Mouse (Mus musculus) liver, adult 2 months (tissue): ENCODE data around the gene Wnt1. TPM values are rescaled to one million over a fixed set of nuclear protein-coding genes. Genes with fewer than 3 reads are reported as not detected.

ENCODE experiments used
- DNase-seq: peaks from one replicate; pipeline ENCODE4 v3.0.0-alpha.2; 2011; ENCODE audit warnings: low read depth, low spot score; ENCODE audit errors: extremely low read depth
- H3K27ac ChIP-seq: fragments of 200-500 bp; replicated peaks from 2 replicates; pipeline ENCODE4 v1.5.1; 2012; ENCODE audit warnings: low read depth, mild to moderate bottlenecking, control low read depth, inconsistent platforms, low read length; ENCODE audit not compliant: insufficient read depth
- H3K27me3 ChIP-seq: fragments of 200-500 bp; 2 replicates; pipeline ENCODE4 v1.6.1; 2012; ENCODE audit warnings: mild to moderate bottlenecking, moderate library complexity, low read length, inconsistent platforms; ENCODE audit not compliant: control insufficient read depth, insufficient read depth
- H3K36me3 ChIP-seq: fragments of 200-500 bp; 2 replicates; pipeline ENCODE4 v1.6.1; 2012; ENCODE audit warnings: low read length, inconsistent platforms; ENCODE audit not compliant: control insufficient read depth, insufficient read depth
- H3K4me1 ChIP-seq: fragments of 200-500 bp; 2 replicates; pipeline ENCODE4 v1.6.1; 2011; ENCODE audit warnings: low read length; ENCODE audit not compliant: control insufficient read depth, insufficient read depth
- H3K4me3 ChIP-seq: fragments of 200-500 bp; 2 replicates; pipeline ENCODE4 v1.5.1; 2011; ENCODE audit warnings: low read depth, mild to moderate bottlenecking, control low read depth, low read length, moderate library complexity; ENCODE audit not compliant: insufficient read depth
- H3K79me2 ChIP-seq: fragments of 200-500 bp; 2 replicates; pipeline ENCODE4 v1.6.1; 2012; ENCODE audit warnings: inconsistent platforms, mild to moderate bottlenecking, low read length, moderate library complexity; ENCODE audit not compliant: control insufficient read depth, insufficient read depth
- H3K9ac ChIP-seq: fragments of 200-500 bp; 2 replicates; pipeline ENCODE4 v1.6.1; 2012; ENCODE audit warnings: low read depth, mild to moderate bottlenecking, control low read depth, inconsistent platforms, low read length
- CTCF ChIP-seq: fragments of 200-500 bp; IDR thresholded peaks from 2 replicates; pipeline ENCODE4 v1.5.1; 2011; ENCODE audit warnings: low read depth, low read length, control low read depth
- POLR2A ChIP-seq: fragments of 200-500 bp; IDR thresholded peaks from 2 replicates; pipeline ENCODE4 v1.6.1; 2011; ENCODE audit warnings: low read length, control low read depth; ENCODE audit not compliant: insufficient read depth; ENCODE audit errors: extremely low read depth
- WGBS: fragments of 180-500 bp; shearing (Covaris S2); methylation state at CpG from one replicate; pipeline ENCODE4 v1.1.7; 2018; 5-methylcytosine and 5-hydroxymethylcytosine counted together
- polyA plus RNA-seq: library from polyadenylated mRNA; depleted of rRNA; stranded (reverse); fragments of >200 nt; gene quantifications from 2 replicates; pipeline ENCODE4 v1.2.3, GENCODE M21; 2012
- total RNA-seq: library from RNA; depleted of rRNA; stranded (reverse); fragments of >200 nt; gene quantifications from 2 replicates; pipeline ENCODE4 v1.2.3, GENCODE M21; 2014

The Wnt1 gene
- total and polyA plus RNA-seq, 2 experiments, result not detected

DNA sequence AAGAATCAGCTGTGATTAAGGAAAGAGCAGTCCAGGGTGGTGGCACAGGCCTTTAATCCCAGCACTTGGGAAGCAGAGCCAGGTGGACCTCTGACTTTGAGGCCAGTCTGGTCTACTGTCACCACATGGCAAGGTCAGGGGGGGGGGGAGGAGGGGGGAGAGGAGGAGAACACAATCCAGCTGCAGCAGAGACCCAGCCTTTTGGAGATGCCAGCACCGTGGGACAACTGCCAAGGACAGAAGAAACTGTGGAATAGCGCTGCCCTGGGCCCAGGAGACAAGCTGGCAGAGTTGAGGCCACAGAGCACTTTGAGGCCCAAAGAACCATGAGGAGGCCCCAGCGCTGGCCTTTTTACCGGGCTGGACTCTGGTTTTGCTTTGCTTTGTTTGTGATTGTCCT, 23.7 kb upstream of the Wnt1 start:
- H3K27me3 ChIP-seq, result no peaks in the 10 kb centered on the region
- H3K4me3 ChIP-seq, result no peak overlapping the region
- H3K36me3 ChIP-seq, result no peaks in the 10 kb centered on the region
- no peak overlapping the region for H3K27ac ChIP-seq
- H3K4me1 ChIP-seq, result peaks cover 3% of the 10 kb centered on the region
- TF ChIP-seq POLR2A (no peak), CTCF (no peak)
- DNase-seq, result no peak
- 68% methylated on average over 4 of the region's 4 CpGs for WGBS
- no peak overlapping the region for H3K9ac ChIP-seq
- peaks cover 19% of the 10 kb centered on the region for H3K79me2 ChIP-seq

DNA sequence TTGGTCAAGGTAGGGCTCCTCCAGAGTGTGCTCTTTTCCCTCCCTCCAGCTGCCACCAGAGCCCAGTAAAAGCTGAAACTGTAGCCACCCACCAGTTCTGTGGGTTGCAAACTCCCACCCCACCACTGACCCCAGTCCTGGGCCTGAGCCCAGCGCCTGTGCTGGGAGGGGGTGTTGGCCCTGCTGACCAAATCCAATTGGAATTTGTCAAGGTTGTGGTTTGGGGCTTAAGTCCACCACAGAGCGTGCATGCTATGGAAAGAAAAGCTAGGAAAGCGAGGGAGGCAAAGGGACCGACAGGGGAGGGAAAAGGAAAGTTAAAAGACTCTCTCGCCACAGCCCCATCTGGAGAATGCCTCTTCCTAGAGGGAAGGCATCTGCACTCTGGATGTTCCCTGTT, 21.4 kb upstream of the Wnt1 start:
- DNase-seq, result no peak
- Histone ChIP-seq H3K36me3 (no peaks in the 10 kb centered on the region), H3K9ac (no peak overlapping the region), H3K4me1 (peaks cover 10% of the 10 kb centered on the region), H3K27ac (no peak overlapping the region), H3K79me2 (no peaks in the 10 kb centered on the region), H3K27me3 (0 out of 2 replicates have a peak, but pooled peaks cover 4% of the 10 kb centered on the region), H3K4me3 (no peak overlapping the region)
- WGBS, result 74% methylated on average over 5 of the region's 5 CpGs
- TF ChIP-seq POLR2A (no peak), CTCF (no peak)

DNA sequence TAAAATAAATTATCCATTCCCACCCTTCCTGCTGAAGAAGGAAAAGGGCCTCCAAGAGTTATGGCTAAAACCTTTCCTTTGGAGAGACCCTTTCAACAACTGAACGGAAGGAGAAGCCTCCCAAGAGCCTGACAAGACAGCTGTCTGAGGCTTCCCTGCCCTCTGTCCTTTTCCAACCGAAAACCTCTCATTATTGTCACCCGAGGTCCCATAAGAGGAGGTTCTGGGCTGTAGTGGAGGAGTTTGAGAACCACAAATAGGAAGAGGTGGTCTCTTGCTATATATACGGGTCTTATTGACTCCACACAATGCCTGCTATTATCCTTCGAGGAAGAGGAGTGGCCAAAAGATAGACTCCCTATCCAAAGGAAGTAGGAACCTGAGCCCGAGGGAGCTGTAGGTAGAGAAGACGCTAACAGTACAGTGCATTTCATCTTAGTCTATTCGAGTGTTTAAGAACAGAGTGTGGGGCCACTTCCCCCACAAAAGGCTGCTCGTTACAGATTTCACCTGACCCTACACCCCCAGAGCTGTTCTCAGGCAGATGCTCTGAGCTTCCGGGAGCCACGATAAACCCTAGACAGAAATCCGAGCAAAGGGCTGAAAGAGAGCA, 17.7 kb upstream of the Wnt1 start:
- Histone ChIP-seq H3K27me3 (peaks cover 12% of the 10 kb centered on the region), H3K4me1 (peaks cover 7% of the 10 kb centered on the region; the same call in 1 of the 2 replicates), H3K9ac (no peak overlapping the region), H3K79me2 (no peaks in the 10 kb centered on the region), H3K27ac (no peak overlapping the region), H3K36me3 (no peaks in the 10 kb centered on the region), H3K4me3 (no peak overlapping the region)
- WGBS, result 25% methylated on average over 12 of the region's 12 CpGs
- no peak for DNase-seq
- TF ChIP-seq CTCF, result no peak
- TF ChIP-seq POLR2A, result no peak

DNA sequence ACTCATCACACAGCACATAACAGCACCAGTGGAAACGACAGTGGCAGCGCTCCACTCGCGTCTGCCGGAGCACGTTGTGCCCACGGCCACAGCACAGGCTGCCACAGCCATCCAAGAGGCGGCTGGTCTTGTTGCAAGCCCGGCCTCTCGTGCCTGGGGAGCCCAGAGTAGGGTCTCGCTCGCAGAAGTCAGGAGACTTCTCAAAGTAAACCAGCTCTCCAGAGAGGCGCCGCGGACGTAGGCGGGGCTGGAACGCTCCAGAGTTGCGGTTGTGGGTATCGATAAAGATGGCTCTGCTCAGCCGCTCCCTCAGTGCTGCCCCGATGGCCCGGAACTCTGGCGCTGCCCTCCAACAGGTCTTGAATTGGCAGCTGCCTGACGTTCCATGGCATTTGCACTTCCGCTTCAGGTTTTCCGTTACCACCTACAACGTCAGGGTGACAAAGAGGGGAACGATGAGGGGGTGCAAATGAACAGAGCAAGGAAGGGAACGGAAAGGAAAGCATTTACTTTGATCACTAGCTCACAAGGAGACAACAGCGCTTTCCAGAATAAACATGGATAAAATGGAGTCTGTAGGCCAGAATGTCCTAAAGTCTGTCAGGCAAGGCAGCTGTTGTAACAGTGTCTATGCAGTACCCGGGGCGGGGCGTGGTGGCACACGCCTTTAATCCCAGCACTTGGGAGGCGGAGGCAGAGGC, 17.0 kb upstream of the Wnt1 start:
- no peaks in the 10 kb centered on the region for H3K79me2 ChIP-seq
- no peaks in the 10 kb centered on the region for H3K36me3 ChIP-seq
- H3K27me3 ChIP-seq, result peaks cover 19% of the 10 kb centered on the region
- peak overlapping the region; percentile 50; the same call in 1 of the 2 replicates for H3K9ac ChIP-seq
- WGBS, result 5% methylated on average over 36 of the region's 36 CpGs
- peak overlapping the region; percentile 35; the same call in 1 of the 2 replicates for H3K4me3 ChIP-seq
- no peak overlapping the region for H3K27ac ChIP-seq
- peaks cover 7% of the 10 kb centered on the region; the same call in 1 of the 2 replicates for H3K4me1 ChIP-seq
- TF ChIP-seq POLR2A (no peak), CTCF (no peak)
- DNase-seq, result peak; percentile 15

DNA sequence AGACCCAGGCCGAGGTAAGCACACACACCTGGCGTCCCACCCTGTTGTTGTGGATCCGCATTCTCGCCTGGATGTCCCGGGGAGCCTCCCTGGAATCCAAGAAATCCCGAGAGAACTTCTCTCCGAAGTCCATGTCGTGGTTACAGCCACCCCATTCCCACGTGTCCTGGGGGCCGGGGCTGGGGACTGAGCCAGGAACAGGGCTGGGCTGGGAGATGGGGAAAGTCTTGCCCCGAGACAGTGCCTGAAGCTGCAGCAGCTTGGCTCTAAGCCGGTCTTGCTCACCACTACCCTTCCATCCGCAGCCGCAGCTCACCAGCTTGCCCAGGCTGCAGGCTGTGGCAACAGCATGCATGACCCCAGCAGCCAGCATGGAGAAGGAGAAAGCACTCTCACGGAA, 15.6 kb upstream of the Wnt1 start:
- Histone ChIP-seq H3K27ac (no peak overlapping the region), H3K4me3 (no peak overlapping the region), H3K79me2 (no peaks in the 10 kb centered on the region), H3K4me1 (peaks cover 7% of the 10 kb centered on the region; the same call in 1 of the 2 replicates), H3K27me3 (peaks cover 32% of the 10 kb centered on the region), H3K9ac (no peak overlapping the region), H3K36me3 (no peaks in the 10 kb centered on the region)
- 61% methylated on average over 15 of the region's 15 CpGs for WGBS
- no peak for DNase-seq
- TF ChIP-seq POLR2A (no peak), CTCF (no peak)

DNA sequence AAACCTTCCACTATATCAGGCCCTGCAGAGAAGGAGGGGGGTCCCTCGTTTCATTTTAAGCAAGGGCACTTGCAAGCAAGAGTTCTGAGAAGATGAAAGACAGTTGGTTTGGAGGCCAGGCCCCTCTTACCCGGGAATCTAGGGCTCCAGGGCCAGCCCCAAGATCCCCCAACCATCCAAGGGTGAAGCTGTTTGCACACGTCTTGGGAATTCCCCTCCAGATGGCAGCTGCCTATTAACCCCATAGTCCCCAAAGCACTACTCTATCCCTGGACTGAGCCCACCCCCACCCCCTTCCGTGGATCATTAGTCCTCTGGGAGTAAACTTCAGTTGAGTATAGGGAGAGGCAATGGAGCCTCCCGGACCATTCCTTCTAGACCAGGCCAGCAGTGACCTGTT, 14.1 kb upstream of the Wnt1 start:
- WGBS, result 38% methylated on average over 5 of the region's 5 CpGs
- Histone ChIP-seq H3K27me3 (peaks cover 38% of the 10 kb centered on the region), H3K79me2 (no peaks in the 10 kb centered on the region), H3K36me3 (no peaks in the 10 kb centered on the region), H3K27ac (no peak overlapping the region), H3K4me1 (peaks cover 7% of the 10 kb centered on the region; the same call in 1 of the 2 replicates), H3K9ac (no peak overlapping the region), H3K4me3 (no peak overlapping the region)
- TF ChIP-seq POLR2A, result no peak
- TF ChIP-seq CTCF, result no peak
- DNase-seq, result no peak
